Mouse (Mus musculus) lung, embryonic 16.5 days (tissue): ENCODE results near the gene Miga2. TPM values are rescaled to one million over a fixed set of nuclear protein-coding genes. Genes with fewer than 3 reads are reported as not detected.

Experiments used
- ATAC-seq: fragments of 200-750 bp; cut with Nextera tagmentation; 2 replicates; pipeline ENCODE4 v1.8.0; 2017; ENCODE audit warnings: low read depth, mild to moderate bottlenecking, moderate library complexity
- H3K27ac ChIP-seq: fragments of 300-500 bp; sonication (generic); 2 replicates; pipeline ENCODE4 v1.5.1; 2014; ENCODE audit warnings: mild to moderate bottlenecking, control low read depth, low read length
- H3K27me3 ChIP-seq: fragments of 300-500 bp; sonication (generic); 2 replicates; pipeline ENCODE4 v1.6.1; 2014; ENCODE audit warnings: low read depth, low read length, mixed read lengths; ENCODE audit not compliant: control insufficient read depth, insufficient read depth
- H3K36me3 ChIP-seq: fragments of 300-500 bp; sonication (generic); 2 replicates; pipeline ENCODE4 v1.6.1; 2014; ENCODE audit warnings: low read length; ENCODE audit not compliant: control insufficient read depth, insufficient read depth
- H3K4me1 ChIP-seq: fragments of 300-500 bp; sonication (generic); replicated peaks from 2 replicates; pipeline ENCODE4 v1.6.1; 2014; ENCODE audit warnings: low read length, mixed read lengths; ENCODE audit not compliant: control insufficient read depth, insufficient read depth
- H3K4me2 ChIP-seq: fragments of 300-500 bp; sonication (generic); 2 replicates; pipeline ENCODE4 v1.6.1; 2014; ENCODE audit warnings: low read depth, low read length, control low read depth
- H3K4me3 ChIP-seq: fragments of 300-500 bp; sonication (generic); 2 replicates; pipeline ENCODE4 v1.5.1; 2014; ENCODE audit warnings: mild to moderate bottlenecking, low read length, control low read depth
- H3K9ac ChIP-seq: fragments of 300-500 bp; sonication (generic); 2 replicates; pipeline ENCODE4 v1.6.1; 2014; ENCODE audit warnings: low read length, control low read depth
- H3K9me3 ChIP-seq: fragments of 300-500 bp; sonication (generic); 2 replicates; pipeline ENCODE4 v1.6.1; 2016; ENCODE audit warnings: low read length; ENCODE audit not compliant: control insufficient read depth
- WGBS: fragments of 180-500 bp; shearing (Covaris S2); extraction: QIAGEN DNeasy Blood & Tissue Kit; methylation state at CpG from one replicate; pipeline ENCODE4 v1.1.7; 2014; 5-methylcytosine and 5-hydroxymethylcytosine counted together
- polyA plus RNA-seq: library from polyadenylated mRNA; unstranded; fragments of >200 nt; fragmentation: Nextera tagmentation; extraction: Ambion mirVana; gene quantifications from 2 replicates; pipeline ENCODE4 v1.2.1, GENCODE M21; 2015

Gene Miga2
- polyA plus RNA-seq, result 23.4 and 24.8 TPM in 2 replicates

DNA sequence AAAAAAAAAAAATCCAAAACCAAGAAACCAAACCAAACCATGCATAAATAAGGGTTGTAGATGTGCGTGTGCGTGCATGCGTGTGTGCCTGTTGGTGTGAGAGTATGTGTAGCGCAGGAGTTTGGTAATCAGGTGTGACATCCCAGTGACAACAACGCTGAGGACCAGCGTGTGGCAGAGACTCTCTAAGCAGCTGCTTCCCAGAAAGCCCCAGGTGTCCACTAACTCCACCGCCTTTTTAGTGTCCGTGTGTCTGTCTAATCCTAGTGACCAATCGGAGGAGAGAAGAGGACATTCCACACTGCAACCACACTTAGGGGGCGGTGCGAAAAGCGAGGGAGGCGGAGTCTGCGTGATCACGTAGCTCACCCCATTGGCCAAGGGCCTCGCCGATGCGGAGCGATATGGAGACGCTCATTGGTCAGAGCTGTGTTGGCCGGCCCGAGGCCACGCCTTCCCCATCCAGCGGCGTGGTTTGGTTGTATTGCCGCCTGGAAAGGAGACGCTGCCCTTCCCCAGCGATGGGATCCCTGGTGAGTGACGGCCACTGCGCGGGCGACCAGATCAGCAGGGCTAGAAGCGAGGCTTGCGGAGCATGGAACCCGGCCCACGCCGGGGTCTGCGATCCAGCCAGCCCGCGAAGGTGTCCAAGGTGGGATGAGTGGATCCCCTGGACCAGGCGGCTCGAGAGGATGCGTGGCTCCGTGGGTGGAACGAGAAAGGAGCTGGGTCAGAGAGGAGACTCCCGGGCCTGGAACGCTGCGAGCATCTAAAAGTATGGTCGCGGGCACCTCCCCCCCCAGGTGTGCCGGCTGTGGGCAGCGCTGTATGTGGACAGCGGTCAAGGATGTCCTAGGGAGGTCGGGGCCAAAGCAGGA lies at the start of gene Miga2:
Gene Miga2 (plus strand): TSS at position 461 of the 878 bp plus-strand sequence.
- Histone ChIP-seq H3K4me1 (peaks cover 12% of the 10 kb centered on the region), H3K27me3 (no peaks in the 10 kb centered on the region), H3K27ac (peak within 1 kb of the TSS; percentile 75), H3K4me2 (peak within 1 kb of the TSS; percentile 85), H3K4me3 (peak within 1 kb of the TSS; percentile 67), H3K9me3 (no peaks in the 10 kb centered on the region), H3K36me3 (peaks cover 13% of the 10 kb centered on the region), H3K9ac (peak within 1 kb of the TSS; percentile 74)
- under 1% methylated on average over 54 of the region's 54 CpGs for WGBS
- ATAC-seq, result peak; percentile 99

- no peak overlapping the region for H3K4me3 ChIP-seq
- no peak overlapping the region for H3K4me2 ChIP-seq
- ATAC-seq, result no peak
- no peak overlapping the region for H3K9ac ChIP-seq
- H3K36me3 ChIP-seq, result peaks cover 36% of the 10 kb centered on the region
- WGBS, result 91% methylated on average over 4 of the region's 4 CpGs
- H3K27me3 ChIP-seq, result no peaks in the 10 kb centered on the region
- no peaks in the 10 kb centered on the region for H3K4me1 ChIP-seq
- H3K9me3 ChIP-seq, result no peaks in the 10 kb centered on the region
- H3K27ac ChIP-seq, result no peak overlapping the region
These were observed 47.9 kb upstream of the Miga2 start for GRCm38 (mm10) chr2:30316136-30316535.

DNA sequence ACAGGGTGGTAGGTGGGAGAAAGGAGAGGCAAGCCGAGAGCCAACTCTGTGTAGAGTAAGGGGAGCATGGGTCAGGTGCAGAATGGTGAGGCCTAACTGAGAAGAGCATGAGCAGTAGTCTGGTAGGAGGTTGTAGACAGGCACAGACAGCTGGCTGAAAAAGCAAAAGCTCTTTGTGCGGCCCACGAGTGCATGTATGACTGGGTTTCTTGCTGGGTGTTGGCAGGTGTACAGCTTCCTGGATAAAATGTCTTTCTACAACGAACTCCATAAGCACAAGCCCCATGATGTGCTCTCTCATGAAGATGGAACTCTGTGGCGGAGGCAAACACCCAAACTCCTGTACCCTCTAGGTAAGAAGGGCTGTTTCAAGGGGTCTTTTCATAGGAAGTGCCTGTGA lies 47.1 kb upstream of the Miga2 start:
- no peak for ATAC-seq
- H3K27ac ChIP-seq, result no peak overlapping the region
- no peak overlapping the region for H3K9ac ChIP-seq
- peaks cover 36% of the 10 kb centered on the region for H3K36me3 ChIP-seq
- H3K27me3 ChIP-seq, result no peaks in the 10 kb centered on the region
- no peak overlapping the region for H3K4me2 ChIP-seq
- WGBS, result 96% methylated on average over 5 of the region's 5 CpGs
- no peaks in the 10 kb centered on the region for H3K9me3 ChIP-seq
- no peaks in the 10 kb centered on the region for H3K4me1 ChIP-seq
- H3K4me3 ChIP-seq, result no peak overlapping the region

DNA sequence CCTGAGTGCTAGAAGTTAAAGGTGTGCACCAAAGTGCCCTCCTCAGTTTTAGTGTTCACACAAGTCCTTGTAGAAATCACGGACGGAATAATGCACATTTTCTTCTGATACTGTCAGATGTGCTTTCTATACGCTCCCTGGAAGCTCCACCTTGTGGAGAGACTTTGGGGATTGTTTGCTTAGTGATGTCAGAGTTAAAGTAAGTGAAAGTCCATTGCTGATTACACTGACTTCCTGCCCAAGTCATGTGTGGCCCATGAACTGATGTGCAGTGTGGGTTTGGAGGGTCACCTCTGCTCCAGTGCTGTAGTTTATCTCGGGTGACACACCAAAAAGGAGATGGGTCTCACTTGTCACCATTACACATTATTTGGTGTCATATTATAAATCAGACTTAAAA lies 44.8 kb upstream of the Miga2 start:
- Histone ChIP-seq H3K9me3 (no peaks in the 10 kb centered on the region), H3K4me2 (no peak overlapping the region), H3K27me3 (no peaks in the 10 kb centered on the region), H3K4me1 (no peaks in the 10 kb centered on the region), H3K36me3 (peaks cover 41% of the 10 kb centered on the region), H3K9ac (no peak overlapping the region), H3K4me3 (no peak overlapping the region), H3K27ac (no peak overlapping the region)
- WGBS, result 67% methylated on average over 4 of the region's 4 CpGs
- ATAC-seq, result no peak

GRCm38 (mm10) chr2:30323111-30323510 lies 40.9 kb upstream of the Miga2 start:
- Histone ChIP-seq H3K36me3 (peaks cover 41% of the 10 kb centered on the region), H3K27me3 (no peaks in the 10 kb centered on the region), H3K4me1 (no peaks in the 10 kb centered on the region), H3K9me3 (no peaks in the 10 kb centered on the region), H3K4me2 (no peak overlapping the region), H3K9ac (no peak overlapping the region), H3K27ac (no peak overlapping the region), H3K4me3 (no peak overlapping the region)
- WGBS, result 94% methylated on average over 7 of the region's 7 CpGs
- ATAC-seq, result no peak

DNA sequence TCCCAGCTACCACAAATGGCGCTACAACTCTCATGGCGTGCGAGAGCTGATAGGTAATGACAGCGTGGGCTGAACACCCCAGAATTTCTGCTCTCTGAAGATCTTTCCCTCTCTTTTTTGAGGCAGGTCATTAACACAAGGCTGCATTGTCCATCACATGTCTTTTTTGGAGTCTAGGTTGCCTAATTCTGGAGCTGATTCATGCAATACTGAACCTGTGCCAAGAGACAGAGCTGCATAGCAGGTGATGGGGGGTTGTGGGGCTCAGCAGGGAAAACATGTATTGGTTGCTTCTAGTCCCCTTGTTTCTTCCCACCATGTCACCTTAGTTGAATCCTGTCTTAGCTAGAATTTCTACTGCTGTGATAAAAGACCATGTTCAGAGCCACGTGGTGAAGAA lies 38.7 kb upstream of the Miga2 start:
- Histone ChIP-seq H3K9ac (no peak overlapping the region), H3K4me2 (no peak overlapping the region), H3K27ac (no peak overlapping the region), H3K36me3 (peaks cover 54% of the 10 kb centered on the region), H3K27me3 (no peaks in the 10 kb centered on the region), H3K4me3 (no peak overlapping the region), H3K4me1 (no peaks in the 10 kb centered on the region), H3K9me3 (no peaks in the 10 kb centered on the region)
- ATAC-seq, result no peak
- 94% methylated on average over 5 of the region's 5 CpGs for WGBS

DNA sequence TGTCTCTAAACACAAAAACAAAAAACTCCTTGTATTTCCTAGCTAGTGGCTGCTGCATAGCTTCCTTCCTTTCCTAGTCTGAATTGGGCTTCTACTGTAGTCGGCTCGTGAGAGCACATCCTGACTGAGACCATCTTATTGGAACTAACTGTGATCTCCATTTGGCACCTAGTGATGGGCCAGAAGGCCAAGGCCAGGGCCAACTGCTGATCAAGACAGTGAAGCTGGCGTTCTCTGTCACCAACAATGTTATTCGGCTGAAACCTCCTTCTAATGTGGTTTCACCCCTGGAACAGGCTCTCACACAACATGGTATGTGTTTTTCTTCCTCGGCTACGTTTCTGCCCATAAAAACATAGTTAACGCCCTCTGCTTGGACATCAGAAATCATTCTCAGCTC lies 36.8 kb upstream of the Miga2 start:
- WGBS, result 83% methylated on average over 7 of the region's 7 CpGs
- Histone ChIP-seq H3K9me3 (no peaks in the 10 kb centered on the region), H3K4me1 (no peaks in the 10 kb centered on the region), H3K27ac (no peak overlapping the region), H3K4me3 (no peak overlapping the region), H3K9ac (no peak overlapping the region), H3K4me2 (no peak overlapping the region), H3K27me3 (no peaks in the 10 kb centered on the region), H3K36me3 (peaks cover 52% of the 10 kb centered on the region)
- no peak for ATAC-seq

DNA sequence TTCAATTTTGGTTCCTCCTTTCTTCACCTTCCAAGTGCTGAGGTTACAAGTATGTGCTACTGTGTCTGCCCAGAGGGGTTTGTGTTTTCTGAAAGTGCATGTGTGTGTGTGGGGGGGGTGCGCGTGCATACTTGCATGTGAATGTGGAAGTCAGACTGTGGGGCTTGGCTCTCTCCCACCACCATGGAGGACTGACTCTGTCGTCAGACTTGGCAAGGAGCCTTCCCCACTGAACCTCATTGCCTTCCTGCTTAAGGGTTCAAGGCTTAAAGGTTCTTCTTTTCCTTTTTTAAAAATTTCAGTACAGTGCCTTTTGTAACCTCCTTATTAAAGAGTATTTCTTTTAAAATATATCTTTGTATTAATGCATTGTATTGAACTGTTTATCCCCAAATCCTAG lies 35.2 kb upstream of the Miga2 start:
- H3K36me3 ChIP-seq, result peaks cover 55% of the 10 kb centered on the region
- no peak overlapping the region for H3K27ac ChIP-seq
- H3K27me3 ChIP-seq, result no peaks in the 10 kb centered on the region
- no peak overlapping the region for H3K4me3 ChIP-seq
- no peak for ATAC-seq
- no peaks in the 10 kb centered on the region for H3K9me3 ChIP-seq
- 83% methylated on average over 3 of the region's 3 CpGs for WGBS
- H3K4me2 ChIP-seq, result no peak overlapping the region
- H3K9ac ChIP-seq, result no peak overlapping the region
- no peaks in the 10 kb centered on the region for H3K4me1 ChIP-seq

DNA sequence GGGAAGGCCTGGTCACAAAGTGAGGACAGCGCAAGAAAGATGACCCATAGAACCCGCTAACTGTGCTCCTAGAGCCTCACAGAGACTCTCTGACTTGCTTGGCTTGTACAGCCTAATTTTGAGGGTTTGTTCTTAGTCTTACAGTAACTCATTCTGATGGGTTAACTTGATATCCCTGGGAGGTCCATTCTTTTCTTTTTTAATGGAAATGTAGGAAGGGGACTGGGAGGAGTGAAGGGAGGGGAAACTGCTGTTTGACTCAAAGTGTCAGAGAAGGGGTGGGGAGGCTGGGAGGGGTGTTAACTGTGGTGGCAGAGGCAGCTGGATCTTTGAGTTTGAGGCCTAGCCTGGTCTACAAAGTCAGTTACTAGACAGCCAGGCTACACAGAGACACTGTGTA lies 28.7 kb upstream of the Miga2 start:
- Histone ChIP-seq H3K36me3 (peaks cover 50% of the 10 kb centered on the region), H3K4me2 (no peak overlapping the region), H3K27ac (no peak overlapping the region), H3K4me1 (no peaks in the 10 kb centered on the region), H3K4me3 (no peak overlapping the region), H3K9ac (no peak overlapping the region), H3K9me3 (no peaks in the 10 kb centered on the region), H3K27me3 (no peaks in the 10 kb centered on the region)
- 94% methylated on average over 2 of the region's 2 CpGs for WGBS
- no peak for ATAC-seq
